Comparison of ENCODE assay signal across 11 mouse cellular contexts in genomic region chr13:45088796-45089221, GRCm38 (mm10). TPM values are rescaled to one million over a fixed set of nuclear protein-coding genes. Genes with fewer than 3 reads are reported as not detected.
A peak's percentile ranks its signal among the peaks of the same experiment; 100 is the strongest.
DNase-seq lines count a peak whose midpoint lies in the region; ATAC-seq and TF ChIP-seq lines count a peak whose summit lies in the region.
"Had no signal": no experiment of that assay in that cellular context is flagged by ENCODE, and none has a peak within 500 bp of the region (broad histone marks: within the 10 kb centered on the region; RNA-seq: fewer than 3 reads in every experiment).

No protein-coding gene starts in this region.

- H3K4me3 ChIP-seq in megakaryocyte, embryonic 14.5 days (replicated peaks) = peak overlapping the region; percentile 53
- no peak overlapping the region for H3K4me3 ChIP-seq in midbrain, postnatal 0 days (ENCODE audit: low read depth, low read length)
- H3K4me3 ChIP-seq: embryonic facial prominence, embryonic 12.5 days; heart, adult 2 months had no signal

- no peak overlapping the region for H3K27ac ChIP-seq in midbrain, postnatal 0 days (ENCODE audit: low read depth, low read length)
- H3K27ac ChIP-seq: embryonic facial prominence, embryonic 12.5 days; heart, adult 2 months had no signal

- 67% methylated on average over 2 of the region's 2 CpGs for WGBS in midbrain, postnatal 0 days

- TF ChIP-seq CTCF in midbrain, postnatal 0 days (IDR thresholded peaks at IDR 0.05) = no peak

- DNase-seq in kidney, adult 11 months = peak; percentile 91
- DNase-seq in lung, adult 18-20 months = peak; percentile 74 to 80
- peak; percentile 15 for DNase-seq in urinary bladder, postnatal 25 days (ENCODE audit: low spot score)
- no peak for DNase-seq in gastrocnemius, postnatal 25 days
- DNase-seq in gastrocnemius, adult 8-10 months (ENCODE audit: low spot score in 2 of 2) = no peak
- DNase-seq in midbrain, postnatal 0 days (ENCODE audit: low spot score) = no peak
- DNase-seq: thymus, adult 18-20 months had no signal

- peaks cover 3% of the 10 kb centered on the region for H3K27me3 ChIP-seq in megakaryocyte, embryonic 14.5 days (replicated peaks)
- H3K27me3 ChIP-seq in midbrain, postnatal 0 days (ENCODE audit: insufficient read depth, low read length) = no peaks in the 10 kb centered on the region
- H3K27me3 ChIP-seq: embryonic facial prominence, embryonic 12.5 days had no signal

- no peaks in the 10 kb centered on the region for H3K9me3 ChIP-seq in megakaryocyte, embryonic 14.5 days
- no peaks in the 10 kb centered on the region for H3K9me3 ChIP-seq in midbrain, postnatal 0 days (ENCODE audit: low read length)
- H3K9me3 ChIP-seq: embryonic facial prominence, embryonic 12.5 days had no signal

- H3K9ac ChIP-seq in midbrain, postnatal 0 days (replicated peaks; ENCODE audit: low read length, poor library complexity, severe bottlenecking) = no peak overlapping the region
- H3K9ac ChIP-seq: embryonic facial prominence, embryonic 12.5 days had no signal

- ATAC-seq in megakaryocyte, adult 5-6 weeks (ENCODE audit: poor library complexity, severe bottlenecking) = no peak
- ATAC-seq in midbrain, postnatal 0 days (ENCODE audit: low FRiP score) = no peak

- H3K4me1 ChIP-seq in megakaryocyte, embryonic 14.5 days = peaks cover 62% of the 10 kb centered on the region
- no peaks in the 10 kb centered on the region for H3K4me1 ChIP-seq in midbrain, postnatal 0 days (ENCODE audit: insufficient read depth, low read length)

- no peaks in the 10 kb centered on the region for H3K36me3 ChIP-seq in megakaryocyte, embryonic 14.5 days (replicated peaks; ENCODE audit: low read length)
- H3K36me3 ChIP-seq in midbrain, postnatal 0 days (ENCODE audit: insufficient read depth, low read length) = no peaks in the 10 kb centered on the region
- H3K36me3 ChIP-seq: embryonic facial prominence, embryonic 12.5 days had no signal

- H3K4me2 ChIP-seq in midbrain, postnatal 0 days (ENCODE audit: low read depth, low read length, poor library complexity, severe bottlenecking) = no peak overlapping the region
- H3K4me2 ChIP-seq: embryonic facial prominence, embryonic 12.5 days had no signal

RNA-seq across cellular contexts. Expression of gene Gm9817, which starts 10.3 kb away (rescaled TPM):
- not detected in 2 replicates for polyA plus RNA-seq in megakaryocyte, embryonic 14.5 days (2012; ENCODE audit: insufficient read depth, low replicate concordance)
- total RNA-seq in megakaryocyte, adult 5-6 weeks (2015) = not detected in 2 replicates
- total RNA-seq in megakaryocyte, adult 5-6 weeks (2017) = 0.07 TPM in 1 of 2 replicates, not detected in the other
- total RNA-seq in gastrocnemius, postnatal 25 days (2021) = under 1 TPM; 0.13 to 0.16 TPM
- total RNA-seq in gastrocnemius, adult 8-10 months (2022) = under 1 TPM in 2 of 4 experiments, not detected in 2; 0.12 to 0.22 TPM
- not detected in 2 replicates for total RNA-seq in midbrain, postnatal 0 days (2014; rRNA removed)
- polyA plus RNA-seq in midbrain, postnatal 0 days (2015; fragmentation: Nextera tagmentation; extraction: Ambion mirVana) = 0.17 TPM in 1 of 2 replicates, not detected in the other
- polyA plus RNA-seq: embryonic facial prominence, embryonic 12.5 days; heart, adult 2 months had no signal

Comparison
In these comparisons a context has a peak if more than half of its experiments do, and no peak if none do; other contexts are left out.
1. DNase-seq: peak in kidney, adult 11 months (single experiment), lung, adult 18-20 months (2 of 2) and urinary bladder, postnatal 25 days (single experiment); none in gastrocnemius, postnatal 25 days (single experiment), gastrocnemius, adult 8-10 months (0 of 2) and midbrain, postnatal 0 days (single experiment).